Mouse (Mus musculus) midbrain, embryonic 15.5 days (tissue): ENCODE results near the gene Senp3. TPM values are rescaled to one million over a fixed set of nuclear protein-coding genes. Genes with fewer than 3 reads are reported as not detected.
"Not testable (repeated sequence)": the region's sequence is repeated elsewhere in the genome, so short reads cannot be mapped to it uniquely, and the experiment has no call there.

Experiments used
- ATAC-seq: fragments of 200-750 bp; cut with Nextera tagmentation; replicated peaks from 2 replicates; pipeline ENCODE4 v1.8.0; 2017; ENCODE audit warnings: moderate TSS enrichment
- H3K27ac ChIP-seq: fragments of 300-500 bp; sonication (generic); 2 replicates; pipeline ENCODE4 v1.5.1; 2015; ENCODE audit warnings: mild to moderate bottlenecking, inconsistent platforms
- H3K27me3 ChIP-seq: fragments of 300-500 bp; sonication (generic); replicated peaks from 2 replicates; pipeline ENCODE4 v1.6.1; 2015; ENCODE audit warnings: inconsistent platforms
- H3K36me3 ChIP-seq: fragments of 300-500 bp; sonication (generic); replicated peaks from 2 replicates; pipeline ENCODE4 v1.6.1; 2015; ENCODE audit warnings: inconsistent platforms
- H3K4me1 ChIP-seq: fragments of 300-500 bp; sonication (generic); 2 replicates; pipeline ENCODE4 v1.6.1; 2015; ENCODE audit warnings: inconsistent platforms
- H3K4me2 ChIP-seq: fragments of 300-500 bp; sonication (generic); 2 replicates; pipeline ENCODE4 v1.6.1; 2015; ENCODE audit warnings: inconsistent platforms, mild to moderate bottlenecking, moderate library complexity
- H3K4me3 ChIP-seq: fragments of 300-500 bp; sonication (generic); 2 replicates; pipeline ENCODE4 v1.5.1; 2015; ENCODE audit warnings: mild to moderate bottlenecking, inconsistent platforms
- H3K9ac ChIP-seq: fragments of 300-500 bp; sonication (generic); 2 replicates; pipeline ENCODE4 v1.6.1; 2015; ENCODE audit warnings: mild to moderate bottlenecking, inconsistent platforms
- H3K9me3 ChIP-seq: fragments of 300-500 bp; sonication (generic); 2 replicates; pipeline ENCODE4 v1.6.1; 2016; ENCODE audit warnings: inconsistent platforms
- WGBS: fragments of 180-500 bp; shearing (Covaris S2); methylation state at CpG from one replicate; pipeline ENCODE4 v1.1.7; 2015; ENCODE audit warnings: mixed read lengths; 5-methylcytosine and 5-hydroxymethylcytosine counted together
- polyA plus RNA-seq: library from polyadenylated mRNA; unstranded; fragments of >200 nt; fragmentation: Nextera tagmentation; extraction: Ambion mirVana; gene quantifications from 2 replicates; pipeline ENCODE4 v1.2.1, GENCODE M21; 2015

The Senp3 gene
- polyA plus RNA-seq, 1 experiment from 2014 or later: 116 TPM

GRCm38 (mm10) chr11:69702886-69703285 is 21.0 kb upstream of the Senp3 start:
- H3K9me3 ChIP-seq, ATAC-seq, H3K9ac ChIP-seq, H3K4me2 ChIP-seq, H3K4me3 ChIP-seq, H3K27me3 ChIP-seq, H3K4me1 ChIP-seq, H3K36me3 ChIP-seq, H3K27ac ChIP-seq: not testable (repeated sequence)
- WGBS: 92% methylated on average over 10 of the region's 10 CpGs

- no peak overlapping the region for H3K4me3 ChIP-seq
- ATAC-seq: no peak
- H3K4me1 ChIP-seq: peaks cover 11% of the 10 kb centered on the region
- no peaks in the 10 kb centered on the region for H3K9me3 ChIP-seq
- H3K27me3 ChIP-seq: no peaks in the 10 kb centered on the region
- no peak overlapping the region for H3K9ac ChIP-seq
- H3K27ac ChIP-seq: no peak overlapping the region
- WGBS: 73% methylated on average over 1 of the region's 1 CpGs
- H3K4me2 ChIP-seq: no peak overlapping the region
- no peaks in the 10 kb centered on the region for H3K36me3 ChIP-seq
Measured at GRCm38 (mm10) chr11:69699595-69699994, 17.7 kb upstream of the Senp3 start.

GRCm38 (mm10) chr11:69698574-69698973 is 16.7 kb upstream of the Senp3 start:
- Histone ChIP-seq H3K4me1 (peaks cover 11% of the 10 kb centered on the region), H3K9me3 (no peaks in the 10 kb centered on the region), H3K36me3 (no peaks in the 10 kb centered on the region), H3K9ac (no peak overlapping the region), H3K4me3 (no peak overlapping the region), H3K27ac (no peak overlapping the region), H3K27me3 (no peaks in the 10 kb centered on the region), H3K4me2 (no peak overlapping the region)
- WGBS: 74% methylated on average over 5 of the region's 5 CpGs
- no peak for ATAC-seq

- Histone ChIP-seq H3K27me3 (no peaks in the 10 kb centered on the region), H3K36me3 (no peaks in the 10 kb centered on the region), H3K27ac (no peak overlapping the region), H3K9ac (no peak overlapping the region), H3K9me3 (no peaks in the 10 kb centered on the region), H3K4me2 (no peak overlapping the region), H3K4me1 (peaks cover 11% of the 10 kb centered on the region), H3K4me3 (no peak overlapping the region)
- ATAC-seq: no peak
- 94% methylated on average over 3 of the region's 3 CpGs for WGBS
Measured at GRCm38 (mm10) chr11:69697396-69697795, 15.5 kb upstream of the Senp3 start.

- peak within 1 kb of the TSS; percentile 87 for H3K4me2 ChIP-seq
- peaks cover 11% of the 10 kb centered on the region for H3K4me1 ChIP-seq
- ATAC-seq: no peak
- peak within 1 kb of the TSS; percentile 54 for H3K9ac ChIP-seq
- H3K9me3 ChIP-seq: no peaks in the 10 kb centered on the region
- H3K4me3 ChIP-seq: peak within 1 kb of the TSS; percentile 41
- WGBS: under 1% methylated on average over 40 of the region's 41 CpGs
- no peaks in the 10 kb centered on the region for H3K36me3 ChIP-seq
- H3K27me3 ChIP-seq: no peaks in the 10 kb centered on the region
- no peak within 1 kb of the TSS for H3K27ac ChIP-seq
Measured at GRCm38 (mm10) chr11:69695361-69696181, 13.7 kb upstream of the Senp3 start, which contains the start of the genes Tnfsf12 and Tnfsfm13. Gene Tnfsf12 (minus strand): TSS chr11:69695849. Gene Tnfsfm13 (minus strand): TSS chr11:69696098.

- WGBS: 28% methylated on average over 6 of the region's 6 CpGs
- Histone ChIP-seq H3K9ac (peak overlapping the region; percentile 54; the same call in 1 of the 2 replicates), H3K27me3 (no peaks in the 10 kb centered on the region), H3K4me3 (peak overlapping the region; percentile 41), H3K4me1 (peaks cover 11% of the 10 kb centered on the region), H3K36me3 (no peaks in the 10 kb centered on the region), H3K4me2 (peak overlapping the region; percentile 87), H3K27ac (no peak overlapping the region), H3K9me3 (no peaks in the 10 kb centered on the region)
- ATAC-seq: no peak
Measured at GRCm38 (mm10) chr11:69695046-69695360, 13.1 kb upstream of the Senp3 start.

DNA sequence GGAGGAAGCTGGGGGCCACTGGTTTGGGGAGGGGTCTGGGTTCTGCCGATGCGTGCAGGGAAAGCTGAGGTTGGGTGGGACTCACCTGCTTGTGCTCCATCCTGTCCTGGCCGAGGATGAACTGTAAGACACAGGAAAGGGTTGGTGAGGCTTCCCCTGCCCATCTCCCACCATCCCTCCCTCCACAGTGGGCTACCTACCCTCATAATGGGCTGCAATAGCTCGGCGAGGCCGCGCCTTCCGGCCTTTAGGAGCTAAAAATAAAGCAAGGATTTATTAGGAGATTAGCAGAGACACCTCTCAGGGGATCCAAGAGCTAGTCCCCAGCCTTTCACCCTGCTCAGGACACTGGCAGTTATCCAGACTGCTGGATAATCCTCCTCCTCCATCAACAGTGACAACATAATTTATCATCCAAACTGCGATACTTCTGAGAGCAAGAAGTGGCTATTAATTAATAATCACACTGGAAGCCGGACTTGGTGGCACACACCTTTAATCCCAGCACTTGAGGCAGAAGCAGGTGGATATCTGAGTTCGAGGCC is 11.6 kb upstream of the Senp3 start:
- Histone ChIP-seq H3K4me2 (no peak overlapping the region), H3K36me3 (no peaks in the 10 kb centered on the region), H3K4me3 (no peak overlapping the region), H3K4me1 (peaks cover 11% of the 10 kb centered on the region), H3K27ac (no peak overlapping the region), H3K9ac (no peak overlapping the region), H3K9me3 (no peaks in the 10 kb centered on the region), H3K27me3 (no peaks in the 10 kb centered on the region)
- WGBS: 46% methylated on average over 11 of the region's 11 CpGs
- no peak for ATAC-seq

DNA sequence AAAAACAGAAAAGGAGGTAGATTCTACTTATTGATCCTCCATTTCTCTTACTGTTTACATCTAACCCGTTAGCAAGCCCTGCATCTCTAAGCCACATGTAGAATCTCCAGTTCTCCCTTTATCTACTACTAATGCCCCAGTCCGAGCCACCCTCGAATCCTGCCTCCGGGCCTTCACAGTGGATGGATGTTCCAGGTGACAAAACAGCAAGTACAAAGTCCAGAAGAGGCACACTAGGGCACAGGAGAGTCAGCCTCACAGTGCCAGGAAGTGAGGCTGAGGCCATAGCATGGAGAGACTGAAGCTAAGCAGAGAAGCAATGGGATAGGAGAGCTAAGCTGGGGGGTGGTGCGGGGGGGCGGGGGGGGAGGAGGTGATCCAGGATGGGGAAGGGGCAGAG is 11.0 kb upstream of the Senp3 start:
- Histone ChIP-seq H3K4me2 (no peak overlapping the region), H3K27me3 (no peaks in the 10 kb centered on the region), H3K9ac (no peak overlapping the region), H3K36me3 (no peaks in the 10 kb centered on the region), H3K4me3 (no peak overlapping the region), H3K9me3 (no peaks in the 10 kb centered on the region), H3K27ac (no peak overlapping the region), H3K4me1 (peaks cover 11% of the 10 kb centered on the region)
- WGBS: 79% methylated on average over 6 of the region's 6 CpGs
- no peak for ATAC-seq

- H3K27me3 ChIP-seq: no peaks in the 10 kb centered on the region
- WGBS: 82% methylated on average over 9 of the region's 9 CpGs
- ATAC-seq: no peak
- no peak overlapping the region for H3K27ac ChIP-seq
- H3K4me1 ChIP-seq: peaks cover 11% of the 10 kb centered on the region
- no peak overlapping the region for H3K4me2 ChIP-seq
- no peaks in the 10 kb centered on the region for H3K9me3 ChIP-seq
- H3K9ac ChIP-seq: no peak overlapping the region
- H3K36me3 ChIP-seq: no peaks in the 10 kb centered on the region
- no peak overlapping the region for H3K4me3 ChIP-seq
Measured at GRCm38 (mm10) chr11:69692196-69692811, 10.4 kb upstream of the Senp3 start.

GRCm38 (mm10) chr11:69689891-69690290 is 8.0 kb upstream of the Senp3 start:
- H3K9ac ChIP-seq: no peak overlapping the region
- 0 out of 2 replicates have a peak, but pooled peaks cover 3% of the 10 kb centered on the region for H3K27me3 ChIP-seq
- no peak overlapping the region for H3K4me2 ChIP-seq
- WGBS: 96% methylated on average over 1 of the region's 1 CpGs
- H3K36me3 ChIP-seq: no peaks in the 10 kb centered on the region
- no peak overlapping the region for H3K4me3 ChIP-seq
- no peaks in the 10 kb centered on the region for H3K9me3 ChIP-seq
- peaks cover 7% of the 10 kb centered on the region; the same call in 1 of the 2 replicates for H3K4me1 ChIP-seq
- no peak overlapping the region for H3K27ac ChIP-seq
- no peak for ATAC-seq

DNA sequence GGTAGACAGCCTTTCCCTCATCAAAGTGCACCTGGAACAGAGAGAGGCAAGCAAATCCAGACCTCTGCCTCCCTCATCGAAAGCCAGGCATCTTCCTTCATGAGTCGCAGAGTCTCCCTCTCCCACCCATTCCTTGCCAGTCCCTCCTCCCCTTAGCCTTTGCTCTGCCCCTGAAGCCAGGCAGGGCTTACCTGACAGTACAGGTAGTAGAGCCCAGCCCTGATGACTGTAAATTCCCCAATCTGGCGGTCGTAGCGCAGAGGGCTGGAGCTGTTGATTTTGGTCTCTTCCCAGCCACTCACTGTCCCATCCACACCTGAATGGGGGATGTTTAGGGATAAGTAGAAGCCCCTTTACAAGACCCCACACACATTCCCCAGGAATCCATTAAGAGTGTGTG is 5.2 kb upstream of the Senp3 start:
- 0 out of 2 replicates have a peak, but pooled peaks cover 3% of the 10 kb centered on the region for H3K27me3 ChIP-seq
- H3K4me2 ChIP-seq: no peak overlapping the region
- H3K36me3 ChIP-seq: no peaks in the 10 kb centered on the region
- H3K4me1 ChIP-seq: peaks cover 21% of the 10 kb centered on the region
- H3K4me3 ChIP-seq: no peak overlapping the region
- no peak overlapping the region for H3K9ac ChIP-seq
- 58% methylated on average over 5 of the region's 5 CpGs for WGBS
- no peak for ATAC-seq
- no peaks in the 10 kb centered on the region for H3K9me3 ChIP-seq
- no peak overlapping the region for H3K27ac ChIP-seq

- no peak for ATAC-seq
- WGBS: 12% methylated on average over 4 of the region's 4 CpGs
- H3K9me3 ChIP-seq: no peaks in the 10 kb centered on the region
- H3K4me3 ChIP-seq: no peak overlapping the region
- H3K9ac ChIP-seq: no peak overlapping the region
- 0 out of 2 replicates have a peak, but pooled peaks cover 3% of the 10 kb centered on the region for H3K27me3 ChIP-seq
- H3K4me2 ChIP-seq: no peak overlapping the region
- H3K4me1 ChIP-seq: peaks cover 21% of the 10 kb centered on the region
- no peaks in the 10 kb centered on the region for H3K36me3 ChIP-seq
- no peak overlapping the region for H3K27ac ChIP-seq
Measured at GRCm38 (mm10) chr11:69686377-69686776, 4.5 kb upstream of the Senp3 start.
